Mouse (Mus musculus): ENCODE measurements around the gene Etl4. TPM values are rescaled to one million over a fixed set of nuclear protein-coding genes. Genes with fewer than 3 reads are reported as not detected.

Etl4 gene
- polyA plus RNA-seq, 1 experiment from 2014 or later = 5.9 TPM

DNA sequence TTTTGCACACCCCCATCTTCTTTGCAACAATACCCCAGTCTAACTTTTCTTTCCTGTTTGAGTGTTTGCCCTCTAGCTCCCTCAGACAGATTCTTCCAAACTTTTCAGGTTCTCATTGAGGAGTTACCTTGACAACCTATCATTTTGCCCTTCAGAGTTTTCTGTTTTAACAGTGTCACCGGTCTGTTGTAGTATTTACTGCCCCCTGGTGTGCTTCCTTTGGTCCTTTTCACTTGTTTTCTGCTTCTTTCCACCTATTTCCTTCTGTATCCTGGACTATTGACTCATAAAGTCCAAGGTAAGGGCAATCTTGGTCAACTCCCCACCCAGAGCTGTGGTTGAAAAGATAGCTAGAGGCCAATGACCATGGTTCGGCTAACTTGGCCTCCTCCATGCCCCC lies 569.6 kb downstream of the Etl4 start:
- no peak overlapping the region for H3K4me2 ChIP-seq
- no peak overlapping the region for H3K27ac ChIP-seq
- ATAC-seq = no peak
- no peaks in the 10 kb centered on the region for H3K36me3 ChIP-seq
- H3K4me1 ChIP-seq = no peaks in the 10 kb centered on the region
- no peak overlapping the region for H3K9ac ChIP-seq
- no peaks in the 10 kb centered on the region for H3K27me3 ChIP-seq (replicated peaks)
- 56% methylated on average over 2 of the region's 2 CpGs for WGBS (ENCODE audit: insufficient replicate concordance)
- no peaks in the 10 kb centered on the region for H3K9me3 ChIP-seq (replicated peaks)
- H3K4me3 ChIP-seq = no peak overlapping the region

DNA sequence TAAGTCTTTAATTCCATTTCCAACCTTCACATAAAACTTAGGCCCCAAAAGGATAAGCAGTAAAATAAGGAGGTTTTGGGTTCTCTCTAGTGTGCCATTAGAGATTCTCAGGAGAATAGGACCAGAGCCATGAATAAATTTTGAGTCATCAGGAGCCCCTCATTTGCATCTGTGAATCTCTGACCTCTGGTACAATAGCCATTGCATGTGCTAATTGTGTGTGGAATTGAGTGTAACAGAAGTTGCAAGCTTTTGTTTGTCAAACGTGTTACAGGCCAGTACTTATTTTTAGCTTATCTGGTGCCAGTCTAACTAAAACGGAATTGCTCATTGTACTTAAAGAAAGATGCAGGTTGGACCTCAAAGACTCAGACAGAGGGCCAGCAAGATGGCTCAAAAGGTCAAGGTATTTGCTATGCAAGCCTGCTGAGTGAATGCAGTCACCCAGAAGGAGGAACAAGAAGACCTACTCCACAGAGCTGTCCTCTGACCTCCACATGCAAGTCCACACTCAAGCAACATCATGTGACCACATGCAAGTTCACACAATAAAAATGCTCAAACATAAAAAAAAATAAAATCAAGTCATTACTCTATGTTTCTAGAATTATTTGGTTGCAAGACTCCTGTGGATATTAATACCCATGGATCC lies 576.7 kb downstream of the Etl4 start:
- H3K36me3 ChIP-seq = no peaks in the 10 kb centered on the region
- no peak overlapping the region for H3K27ac ChIP-seq
- no peak for ATAC-seq
- no peaks in the 10 kb centered on the region for H3K9me3 ChIP-seq (replicated peaks)
- H3K9ac ChIP-seq = no peak overlapping the region
- WGBS (ENCODE audit: insufficient replicate concordance) = 19% methylated on average over 2 of the region's 2 CpGs
- no peaks in the 10 kb centered on the region for H3K27me3 ChIP-seq (replicated peaks)
- no peak overlapping the region for H3K4me3 ChIP-seq
- no peaks in the 10 kb centered on the region for H3K4me1 ChIP-seq
- H3K4me2 ChIP-seq = no peak overlapping the region

DNA sequence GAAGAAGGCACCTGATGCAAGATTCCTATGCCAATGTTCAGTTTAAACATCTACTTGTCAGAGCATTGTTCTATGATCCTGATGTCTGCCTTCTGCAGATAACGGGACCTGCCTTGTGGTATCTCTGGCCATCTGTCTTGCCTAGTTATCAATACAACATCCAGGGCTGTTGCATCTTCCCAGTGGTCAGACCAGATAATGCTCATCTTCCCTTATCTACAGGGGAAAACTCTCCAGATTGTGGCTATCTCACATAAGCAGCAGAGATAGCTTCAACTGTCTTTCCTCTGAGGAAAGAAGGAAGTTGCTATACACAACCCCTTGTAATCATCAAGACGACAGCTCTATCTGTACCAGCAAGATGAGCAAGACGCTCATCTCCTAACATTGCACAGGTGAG lies 579.5 kb downstream of the Etl4 start:
- Histone ChIP-seq H3K4me2 (no peak overlapping the region), H3K36me3 (no peaks in the 10 kb centered on the region), H3K4me1 (no peaks in the 10 kb centered on the region), H3K4me3 (no peak overlapping the region), H3K9me3 (replicated peaks) (no peaks in the 10 kb centered on the region), H3K9ac (no peak overlapping the region), H3K27ac (no peak overlapping the region), H3K27me3 (replicated peaks) (no peaks in the 10 kb centered on the region)
- ATAC-seq = 0 out of 2 replicates have a peak, but pooled peaks have one; percentile 15
- 19% methylated on average over 3 of the region's 3 CpGs for WGBS (ENCODE audit: insufficient replicate concordance)

DNA sequence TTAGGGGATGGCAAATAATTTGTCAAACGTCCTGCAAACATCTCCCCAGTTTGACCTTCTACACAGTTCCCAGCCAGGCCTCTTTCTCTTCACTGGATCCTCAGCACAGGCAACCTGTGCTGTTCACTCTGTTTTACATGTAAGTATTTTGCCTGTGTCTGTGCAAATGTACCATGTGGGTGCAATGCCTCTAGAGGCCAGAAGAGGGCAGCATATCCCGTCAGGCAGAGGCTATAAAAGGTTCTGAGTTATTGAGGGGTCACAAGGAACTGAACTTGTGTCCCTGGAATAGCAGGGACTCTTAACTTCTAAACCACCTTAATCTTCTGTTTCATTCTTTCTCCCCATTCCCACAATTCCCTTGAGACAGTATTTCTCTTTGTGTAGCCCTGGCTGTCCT lies 582.5 kb downstream of the Etl4 start:
- H3K9ac ChIP-seq = no peak overlapping the region
- H3K4me3 ChIP-seq = no peak overlapping the region
- H3K4me2 ChIP-seq = no peak overlapping the region
- no peaks in the 10 kb centered on the region for H3K36me3 ChIP-seq
- no peak for ATAC-seq
- no peaks in the 10 kb centered on the region for H3K9me3 ChIP-seq (replicated peaks)
- H3K27ac ChIP-seq = no peak overlapping the region
- H3K27me3 ChIP-seq (replicated peaks) = no peaks in the 10 kb centered on the region
- no peaks in the 10 kb centered on the region for H3K4me1 ChIP-seq
- WGBS (ENCODE audit: insufficient replicate concordance) = 38% methylated on average over 2 of the region's 2 CpGs

DNA sequence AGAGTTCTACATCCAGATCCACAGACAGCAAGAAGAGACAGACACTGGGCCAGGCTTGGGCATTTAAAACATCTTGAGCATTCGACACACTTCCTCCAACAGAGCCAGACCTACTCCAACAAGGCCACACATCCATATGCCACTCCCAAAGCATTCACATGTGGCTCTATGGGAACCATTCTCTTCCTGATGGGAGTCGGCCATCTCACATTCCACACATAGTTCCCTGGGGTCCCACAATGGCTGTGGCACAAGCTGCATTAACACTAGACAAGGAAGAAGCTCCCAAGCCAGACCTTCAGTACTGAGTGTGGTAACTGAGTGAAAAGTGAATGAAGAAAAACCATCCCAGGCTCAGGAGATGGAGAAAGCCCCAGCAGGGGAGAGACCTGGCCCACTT lies 584.2 kb downstream of the Etl4 start:
- WGBS (ENCODE audit: insufficient replicate concordance) = 69% methylated on average over 2 of the region's 2 CpGs
- Histone ChIP-seq H3K36me3 (no peaks in the 10 kb centered on the region), H3K4me1 (no peaks in the 10 kb centered on the region), H3K9ac (no peak overlapping the region), H3K4me2 (no peak overlapping the region), H3K9me3 (replicated peaks) (no peaks in the 10 kb centered on the region), H3K27ac (no peak overlapping the region), H3K27me3 (replicated peaks) (no peaks in the 10 kb centered on the region), H3K4me3 (no peak overlapping the region)
- no peak for ATAC-seq

DNA sequence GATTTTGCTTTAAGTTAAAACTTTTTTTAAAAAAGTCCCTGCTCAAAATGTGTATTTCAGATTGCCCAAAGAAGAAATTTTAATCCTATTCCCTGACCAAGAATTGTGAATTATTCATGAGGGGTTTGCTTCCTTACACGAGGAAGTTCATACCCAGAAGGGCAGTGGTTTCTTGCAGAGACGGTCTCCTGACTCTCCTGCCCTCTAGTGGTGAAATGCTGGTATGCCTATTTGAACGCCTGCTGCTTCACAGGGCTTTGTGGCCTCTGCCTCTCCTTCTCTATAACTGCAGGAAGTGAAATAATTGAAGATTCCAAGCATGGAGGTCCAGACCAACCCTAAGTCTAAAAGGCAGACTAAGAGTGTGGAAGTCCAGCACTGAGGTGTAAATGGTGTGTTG lies 585.1 kb downstream of the Etl4 start:
- no peak overlapping the region for H3K4me3 ChIP-seq
- H3K27ac ChIP-seq = no peak overlapping the region
- no peak for ATAC-seq
- H3K9me3 ChIP-seq (replicated peaks) = no peaks in the 10 kb centered on the region
- WGBS (ENCODE audit: insufficient replicate concordance) = 16% methylated on average over 3 of the region's 3 CpGs
- H3K27me3 ChIP-seq (replicated peaks) = no peaks in the 10 kb centered on the region
- H3K9ac ChIP-seq = no peak overlapping the region
- no peak overlapping the region for H3K4me2 ChIP-seq
- no peaks in the 10 kb centered on the region for H3K36me3 ChIP-seq
- no peaks in the 10 kb centered on the region for H3K4me1 ChIP-seq

DNA sequence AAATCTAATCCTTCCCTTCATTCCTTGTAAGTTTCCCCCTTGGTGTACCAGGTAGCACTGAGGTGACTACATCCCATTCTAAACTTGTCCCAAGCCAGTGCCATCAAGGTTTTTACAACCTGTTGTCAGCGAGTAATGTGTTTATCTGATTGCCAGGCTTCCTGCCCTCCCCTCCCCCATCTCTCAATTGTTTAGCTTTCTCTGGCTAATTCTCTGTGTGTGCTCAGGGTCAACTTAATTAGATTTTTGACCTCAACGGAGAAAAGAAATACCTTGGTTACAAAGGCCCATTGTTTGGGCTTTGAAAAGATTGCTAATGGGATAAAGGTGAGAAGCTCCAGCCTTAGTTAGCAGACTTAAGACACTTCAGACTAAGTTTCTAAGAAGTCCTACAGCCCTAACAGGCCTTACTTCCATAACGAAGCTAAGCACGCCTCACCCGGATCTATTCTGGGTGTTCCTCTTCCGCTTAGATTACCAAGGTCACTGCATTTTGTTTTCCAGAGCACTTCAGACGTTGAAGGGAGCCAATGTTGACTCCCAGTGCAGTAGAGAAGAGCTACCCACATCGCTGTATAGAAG lies 586.7 kb downstream of the Etl4 start:
- Histone ChIP-seq H3K4me3 (no peak overlapping the region), H3K9me3 (replicated peaks) (0 out of 2 replicates have a peak, but pooled peaks cover 5% of the 10 kb centered on the region), H3K36me3 (no peaks in the 10 kb centered on the region), H3K9ac (no peak overlapping the region), H3K27ac (no peak overlapping the region), H3K4me2 (no peak overlapping the region), H3K27me3 (replicated peaks) (no peaks in the 10 kb centered on the region), H3K4me1 (no peaks in the 10 kb centered on the region)
- no peak for ATAC-seq
- 48% methylated on average over 8 of the region's 8 CpGs for WGBS (ENCODE audit: insufficient replicate concordance)

DNA sequence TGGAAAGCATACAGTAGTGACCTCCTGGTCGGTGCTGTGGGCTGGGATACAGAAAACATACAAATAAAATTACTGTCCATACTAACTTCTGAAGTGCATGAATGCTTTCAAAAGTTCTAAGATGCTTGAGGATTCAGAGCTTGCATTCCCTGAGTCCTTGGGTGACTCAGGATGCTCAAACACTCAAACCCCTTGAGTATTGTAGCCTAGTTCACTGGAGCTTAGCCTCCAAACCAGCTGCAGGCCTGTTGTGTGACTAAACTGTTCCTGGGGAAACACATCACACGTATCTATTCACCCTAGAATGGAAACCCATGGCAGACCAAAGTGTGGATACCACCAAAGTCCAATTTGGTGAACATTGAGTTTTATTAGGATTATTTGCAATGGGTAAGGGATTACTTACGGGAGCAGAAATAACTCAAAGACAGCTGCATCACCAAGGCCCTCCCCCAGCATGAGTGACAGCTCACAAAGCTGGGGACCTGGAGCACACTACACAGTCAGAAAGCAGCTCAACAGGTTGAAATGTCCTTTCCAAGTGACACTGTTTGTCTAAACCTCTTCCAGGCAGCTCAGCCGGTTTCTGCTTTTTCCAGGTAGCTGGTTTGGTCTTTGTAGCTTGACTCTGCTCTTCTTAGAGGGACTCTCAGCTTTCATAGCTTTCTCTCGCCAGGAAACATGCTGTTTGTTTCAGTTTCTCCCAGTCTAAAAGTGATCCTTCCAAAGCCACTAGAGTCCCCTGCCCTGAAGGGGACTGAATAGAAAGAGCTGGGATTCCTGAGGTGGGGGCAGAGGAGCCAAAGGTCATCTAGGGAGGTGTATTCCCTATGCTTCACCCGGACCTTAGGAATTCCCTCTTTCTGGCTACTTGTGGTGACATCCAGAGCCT lies 598.5 kb downstream of the Etl4 start:
- Histone ChIP-seq H3K4me3 (no peak overlapping the region), H3K4me2 (no peak overlapping the region), H3K9me3 (replicated peaks) (no peaks in the 10 kb centered on the region), H3K27me3 (replicated peaks) (no peaks in the 10 kb centered on the region), H3K36me3 (no peaks in the 10 kb centered on the region), H3K27ac (no peak overlapping the region), H3K4me1 (no peaks in the 10 kb centered on the region), H3K9ac (no peak overlapping the region)
- 43% methylated on average over 6 of the region's 6 CpGs for WGBS (ENCODE audit: insufficient replicate concordance)
- ATAC-seq = no peak

DNA sequence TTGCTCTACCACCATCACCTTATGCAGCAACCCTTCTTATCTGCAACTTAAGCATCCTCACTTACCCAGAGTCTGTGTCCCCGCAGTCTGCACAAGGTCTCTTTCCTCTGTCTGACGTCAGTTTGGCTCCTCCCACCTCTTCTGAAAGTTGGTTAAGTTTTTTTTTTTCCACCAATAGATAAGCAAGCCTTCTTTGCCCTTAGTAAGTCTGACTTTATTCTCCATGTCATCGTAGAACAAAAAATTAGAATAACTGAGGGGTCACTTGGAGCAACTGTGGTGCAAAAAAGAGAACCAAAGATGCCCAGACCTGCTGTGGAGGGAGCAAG lies 599.1 kb downstream of the Etl4 start:
- H3K9me3 ChIP-seq (replicated peaks) = no peaks in the 10 kb centered on the region
- H3K36me3 ChIP-seq = no peaks in the 10 kb centered on the region
- H3K4me2 ChIP-seq = no peak overlapping the region
- H3K4me1 ChIP-seq = no peaks in the 10 kb centered on the region
- H3K4me3 ChIP-seq = no peak overlapping the region
- H3K27me3 ChIP-seq (replicated peaks) = no peaks in the 10 kb centered on the region
- ATAC-seq = no peak
- no peak overlapping the region for H3K27ac ChIP-seq
- WGBS (ENCODE audit: insufficient replicate concordance) = 25% methylated on average over 3 of the region's 3 CpGs
- H3K9ac ChIP-seq = no peak overlapping the region

DNA sequence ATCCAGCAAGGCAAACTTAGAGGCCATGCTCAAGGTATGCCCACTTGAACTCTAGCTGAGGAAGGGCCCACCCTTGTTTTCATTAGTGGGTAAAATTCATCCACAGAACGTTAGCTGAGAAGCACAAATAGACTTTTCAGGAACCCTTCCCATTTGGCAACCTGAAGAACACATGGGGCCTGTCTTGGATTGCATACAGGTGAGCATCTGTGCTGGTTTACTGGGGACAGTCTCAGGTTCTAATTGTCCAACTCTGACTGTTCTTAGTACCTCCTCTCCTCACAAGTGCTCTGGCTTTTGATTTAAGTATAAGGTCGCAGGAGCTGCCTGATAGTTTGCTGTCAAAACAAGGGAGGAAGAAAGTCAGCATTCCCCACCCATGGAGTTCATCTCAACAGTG lies 600.5 kb downstream of the Etl4 start:
- WGBS (ENCODE audit: insufficient replicate concordance) = 53% methylated on average over 2 of the region's 2 CpGs
- Histone ChIP-seq H3K9me3 (replicated peaks) (no peaks in the 10 kb centered on the region), H3K36me3 (no peaks in the 10 kb centered on the region), H3K4me3 (no peak overlapping the region), H3K27ac (no peak overlapping the region), H3K27me3 (replicated peaks) (no peaks in the 10 kb centered on the region), H3K9ac (no peak overlapping the region), H3K4me1 (no peaks in the 10 kb centered on the region), H3K4me2 (no peak overlapping the region)
- ATAC-seq = no peak

DNA sequence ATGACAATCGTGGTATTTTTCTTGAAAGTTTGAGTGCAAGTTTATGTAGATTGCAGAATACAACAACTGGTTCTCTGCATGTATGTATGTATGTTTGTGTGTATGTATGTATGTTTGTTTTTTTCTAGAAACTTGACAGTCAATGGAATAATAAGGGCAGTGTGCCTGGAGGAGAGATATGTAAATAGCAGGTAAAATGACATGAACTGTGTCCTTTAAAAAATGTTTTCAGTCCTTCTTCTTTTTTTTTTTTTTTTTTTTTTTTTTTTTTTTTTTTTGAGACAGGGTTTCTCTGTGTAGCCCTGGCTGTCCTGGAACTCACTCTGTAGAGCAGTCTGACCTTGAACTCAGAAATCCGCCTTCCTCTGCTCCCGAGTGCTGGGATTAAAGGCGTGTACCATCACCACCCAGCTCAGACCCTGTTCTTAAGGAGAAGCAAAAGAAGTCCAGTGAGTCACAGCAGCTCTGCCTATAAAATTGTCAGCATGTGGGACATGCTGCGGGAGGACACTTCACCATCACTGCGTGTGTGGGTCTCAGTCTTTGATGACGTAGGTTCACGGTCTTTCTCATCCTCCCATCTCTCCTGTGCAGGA lies 606.8 kb downstream of the Etl4 start:
- no peak overlapping the region for H3K4me3 ChIP-seq
- no peak overlapping the region for H3K27ac ChIP-seq
- no peaks in the 10 kb centered on the region for H3K4me1 ChIP-seq
- H3K9ac ChIP-seq = no peak overlapping the region
- no peaks in the 10 kb centered on the region for H3K9me3 ChIP-seq (replicated peaks)
- H3K27me3 ChIP-seq (replicated peaks) = peaks cover 21% of the 10 kb centered on the region
- no peak overlapping the region for H3K4me2 ChIP-seq
- no peaks in the 10 kb centered on the region for H3K36me3 ChIP-seq
- WGBS (ENCODE audit: insufficient replicate concordance) = 75% methylated on average over 8 of the region's 8 CpGs
- no peak for ATAC-seq

DNA sequence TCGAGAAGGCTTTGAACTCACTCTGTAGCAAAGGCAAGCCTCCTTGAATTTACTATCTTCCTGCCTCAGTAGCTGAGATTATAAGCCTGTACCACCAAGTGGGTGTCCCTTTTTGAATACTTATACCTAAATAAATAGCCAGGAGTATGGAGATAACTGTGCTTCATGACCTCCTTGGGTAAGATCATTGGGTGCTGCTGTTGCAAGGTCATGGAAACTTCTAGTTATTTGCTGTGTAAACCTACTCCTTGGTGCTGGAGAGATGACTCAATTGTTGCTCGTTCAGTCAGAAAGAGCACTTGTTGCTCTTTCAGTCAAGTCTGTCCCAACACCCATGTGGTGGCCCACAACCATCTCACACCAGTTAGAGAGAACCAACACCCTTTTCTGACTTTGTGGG lies 608.3 kb downstream of the Etl4 start:
- 59% methylated on average over 2 of the region's 2 CpGs for WGBS (ENCODE audit: insufficient replicate concordance)
- H3K27ac ChIP-seq = no peak overlapping the region
- H3K9ac ChIP-seq = no peak overlapping the region
- ATAC-seq = no peak
- no peaks in the 10 kb centered on the region for H3K36me3 ChIP-seq
- H3K27me3 ChIP-seq (replicated peaks) = peaks cover 26% of the 10 kb centered on the region
- H3K4me3 ChIP-seq = no peak overlapping the region
- no peak overlapping the region for H3K4me2 ChIP-seq
- H3K9me3 ChIP-seq (replicated peaks) = no peaks in the 10 kb centered on the region
- no peaks in the 10 kb centered on the region; the same call in 1 of the 2 replicates for H3K4me1 ChIP-seq
